Mouse (Mus musculus) right cerebral cortex, postnatal 10 days (tissue): Measurements from ENCODE around the gene Sox1.

ENCODE experiments used
- DNase-seq, 2 experiments: peaks; one replicate each; pipeline ENCODE4 v3.0.0; 2021; ENCODE audit warnings: low spot score in 2 of 2

Gene Sox1

DNA sequence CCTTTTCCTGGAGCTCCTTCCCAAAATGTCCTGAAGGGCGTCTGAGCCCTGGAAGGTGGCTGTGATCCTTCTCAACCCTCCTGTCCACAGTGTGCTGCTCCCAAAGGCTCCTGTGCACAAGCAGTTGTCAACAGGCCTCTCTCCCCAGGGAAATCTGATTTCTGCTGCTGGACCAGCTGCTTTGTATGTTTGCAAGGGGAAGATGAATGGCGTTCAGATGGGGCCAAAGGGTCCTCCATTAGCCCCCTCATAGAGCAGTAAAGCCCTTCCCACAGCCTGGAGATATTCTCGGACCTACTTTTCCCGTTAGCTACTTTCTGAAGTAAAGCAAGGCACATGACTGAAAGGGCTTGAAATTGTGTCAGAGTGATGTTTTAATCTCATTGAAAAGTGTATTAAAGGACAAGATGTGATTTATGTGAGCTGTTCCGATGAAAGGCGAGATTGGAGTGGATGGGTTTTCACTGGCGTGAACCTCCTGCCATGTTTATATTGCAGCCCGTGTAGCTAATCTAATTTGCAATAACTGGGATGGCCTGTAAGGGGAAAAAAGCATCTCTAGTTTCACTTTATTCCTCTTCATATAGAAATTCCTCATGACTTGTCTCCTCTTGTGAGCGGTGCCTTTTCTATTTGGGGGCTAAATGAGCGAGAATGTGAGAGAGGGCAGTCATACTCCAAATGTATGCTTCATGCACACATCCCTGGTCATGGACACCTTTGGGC is 6.5 kb upstream of the Sox1 start:
- peak in 1 of 2 experiments; percentile 17 for DNase-seq

DNA sequence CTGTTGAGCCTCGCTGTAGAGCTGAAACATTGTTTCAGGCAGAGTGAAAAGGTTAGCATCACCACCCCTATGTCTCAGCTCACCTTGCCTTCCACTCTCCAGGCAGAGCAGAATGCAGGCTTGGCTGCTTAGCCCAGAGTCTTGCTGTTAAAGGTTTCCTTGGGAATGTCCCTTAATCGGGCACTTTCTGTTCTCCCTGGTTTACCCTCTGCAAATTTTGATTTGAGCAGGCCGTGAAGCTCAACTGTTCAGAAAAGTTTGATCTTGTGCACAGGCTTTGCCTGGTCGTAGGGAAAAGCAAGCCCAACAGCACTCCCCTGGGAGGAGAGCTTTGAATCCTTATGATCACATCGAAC is 6.0 kb upstream of the Sox1 start:
- DNase-seq = peak in 1 of 2 experiments; percentile 16

DNA sequence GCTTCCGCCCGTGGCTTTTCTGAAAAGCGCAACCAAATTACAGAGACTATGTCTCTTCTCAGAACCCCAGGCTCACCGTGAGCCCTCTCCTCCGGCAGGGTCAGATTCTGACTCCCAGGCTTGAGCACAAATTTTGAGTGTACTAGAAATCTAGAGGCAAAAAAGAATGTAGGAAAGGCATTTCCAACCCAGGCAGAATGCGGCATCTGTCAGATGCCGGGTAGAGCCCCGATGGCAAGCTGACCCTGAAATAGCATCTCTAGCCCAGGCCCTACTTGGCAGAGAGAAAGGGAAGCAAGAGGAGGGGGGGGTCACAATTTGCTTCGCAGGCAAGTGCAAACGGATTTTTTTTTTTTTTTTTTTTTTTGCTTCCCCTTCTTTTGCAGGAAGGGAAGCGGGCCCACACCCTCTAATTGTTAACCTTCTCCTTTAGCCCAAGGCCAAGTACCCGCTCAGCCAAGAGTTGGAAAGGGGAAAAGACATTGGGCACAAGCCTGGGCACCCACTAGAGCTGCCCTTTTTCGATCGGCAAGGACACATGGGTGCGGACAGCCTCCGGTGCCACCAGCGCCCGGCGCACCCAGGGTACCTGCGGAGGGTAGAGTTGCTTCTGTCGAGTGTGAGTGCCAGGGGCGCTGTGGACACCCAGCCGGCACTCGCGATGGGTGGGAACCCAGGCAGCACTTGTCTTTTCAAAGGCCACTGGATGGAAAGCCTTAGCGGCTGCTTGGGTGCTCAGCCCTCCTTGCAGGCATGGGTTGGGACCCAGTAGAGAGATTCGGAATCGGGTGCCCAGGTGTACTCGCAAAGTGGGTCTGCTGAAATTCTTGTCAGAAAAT is 5.1 kb upstream of the Sox1 start:
- peak in 1 of 2 experiments; percentile 26 for DNase-seq

DNA sequence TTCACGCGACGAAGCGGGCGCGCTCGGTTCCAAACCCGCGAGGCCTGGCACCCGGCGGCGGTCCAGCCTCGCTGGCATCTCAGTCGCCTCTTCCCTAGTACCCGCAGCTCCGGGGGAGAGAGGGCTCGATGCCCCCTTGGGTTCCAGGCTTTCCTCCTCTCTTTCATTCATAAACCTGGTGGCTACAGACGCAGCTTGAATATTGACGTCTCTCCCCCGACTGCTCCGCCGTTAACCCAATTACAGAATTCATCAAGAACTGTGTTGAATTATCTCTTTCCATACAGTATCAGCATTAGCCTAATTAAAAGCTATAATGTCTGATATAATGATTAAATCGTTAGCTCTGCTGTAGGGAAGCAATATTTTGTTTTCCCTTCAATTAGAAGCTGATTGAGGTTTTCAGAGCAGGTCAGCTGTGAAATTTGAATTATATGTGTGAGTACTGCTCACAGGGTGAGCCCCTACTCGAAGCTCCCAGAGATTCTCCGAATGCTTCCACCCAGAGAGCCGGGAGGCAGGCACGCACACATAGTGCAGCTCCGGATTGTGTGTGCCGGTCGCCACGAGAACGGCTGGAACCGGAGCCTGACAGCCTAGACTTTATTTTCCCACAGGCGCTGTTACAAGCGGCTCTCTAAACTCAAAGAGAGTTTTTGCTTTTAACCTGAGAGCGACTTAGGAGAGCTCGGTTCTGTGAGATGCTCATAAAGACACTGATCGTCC is 4.3 kb upstream of the Sox1 start:
- peak in 1 of 2 experiments; percentile 23 for DNase-seq

DNA sequence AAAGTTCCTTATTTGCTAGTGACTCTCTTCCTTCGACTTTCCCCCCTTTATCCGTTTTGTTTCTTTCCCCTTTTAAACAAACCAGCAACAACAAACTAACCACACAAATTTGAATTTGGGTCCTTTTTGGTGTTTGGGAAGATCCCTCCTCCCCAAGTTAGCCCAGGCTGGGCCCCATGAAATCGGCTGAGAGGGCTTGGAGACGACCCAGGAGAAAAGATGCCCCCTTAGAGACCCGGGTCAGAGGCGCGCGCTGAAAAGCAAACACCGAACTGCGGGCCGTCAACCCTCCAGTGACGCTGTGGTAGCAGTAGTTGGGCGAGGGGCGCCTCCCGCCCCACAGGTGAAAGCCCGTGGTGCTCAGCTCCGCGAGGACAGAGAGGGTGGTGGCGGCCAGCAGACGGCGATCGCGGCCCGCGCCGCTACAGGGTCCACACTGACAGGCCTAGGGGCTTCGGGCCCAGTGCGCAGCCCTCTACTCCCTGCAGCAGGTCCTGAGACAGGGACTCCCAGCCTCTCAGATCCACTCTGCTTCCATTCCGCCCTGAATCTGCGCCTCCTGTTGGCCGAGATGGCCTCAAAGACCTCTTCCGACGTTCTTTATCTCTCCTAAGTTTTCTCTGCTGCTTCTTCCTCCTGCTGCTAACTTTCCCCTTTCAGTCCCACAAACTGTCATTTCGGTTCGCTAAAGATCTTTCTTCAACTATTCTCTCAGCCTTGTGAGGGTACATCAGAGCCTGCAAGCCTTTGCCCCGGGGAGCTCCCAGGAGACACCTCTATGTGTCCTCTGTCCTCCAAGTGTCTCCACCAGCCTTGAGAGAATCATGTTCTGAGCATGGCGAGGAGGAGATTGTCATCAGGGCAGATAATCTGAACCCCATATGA is 3.5 kb upstream of the Sox1 start:
- peak in 1 of 2 experiments; percentile 60 for DNase-seq

DNA sequence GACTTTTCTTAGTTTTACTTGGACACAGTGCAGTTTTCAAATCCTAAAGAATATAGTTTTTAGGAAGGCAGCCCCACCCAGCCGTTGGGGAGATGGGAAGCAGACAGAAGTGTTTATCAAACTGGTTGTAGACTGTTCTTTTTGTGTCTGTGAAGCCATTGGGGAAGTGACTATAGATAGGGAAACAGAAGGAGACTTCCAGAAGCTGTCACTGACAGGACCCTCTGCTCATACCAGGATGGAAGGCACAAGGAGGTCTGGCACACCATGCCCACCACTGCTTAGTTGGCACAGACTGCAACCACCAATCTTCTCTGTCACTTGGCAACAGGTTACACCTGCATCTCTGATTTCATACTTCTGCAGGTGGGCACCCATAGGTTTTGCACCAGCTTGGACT is 2.3 kb upstream of the Sox1 start:
- DNase-seq = peak in 1 of 2 experiments; percentile 17

DNA sequence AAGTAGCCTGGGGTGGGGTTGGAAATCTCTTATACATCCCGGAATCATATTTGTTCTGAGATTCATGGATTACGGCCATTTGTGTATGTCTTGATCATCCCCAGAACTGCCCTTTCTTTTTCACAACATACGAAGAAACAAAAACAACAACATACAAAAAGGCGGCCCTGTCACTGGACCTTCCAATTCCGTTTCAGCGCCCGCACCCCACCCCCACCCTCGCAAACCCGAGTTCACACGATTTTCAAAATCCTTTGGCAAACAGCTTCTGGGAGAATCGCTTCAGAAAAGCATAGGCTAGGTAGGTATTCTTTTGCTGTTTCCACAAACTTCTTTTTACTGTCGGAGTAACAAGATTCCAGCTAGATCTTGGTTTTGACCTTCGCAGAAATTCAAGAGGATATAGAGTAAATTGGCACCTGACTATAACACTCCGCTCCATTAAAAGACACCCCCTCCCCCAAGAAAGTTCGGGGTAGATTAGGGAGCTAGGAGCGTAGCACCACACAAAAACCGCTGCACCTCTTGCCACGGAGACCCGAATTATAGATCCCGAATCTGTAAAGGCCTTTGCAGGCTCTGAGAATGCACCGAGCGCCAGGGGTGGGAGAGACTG is 602 bp upstream of the Sox1 start:
- DNase-seq = no peak

DNA sequence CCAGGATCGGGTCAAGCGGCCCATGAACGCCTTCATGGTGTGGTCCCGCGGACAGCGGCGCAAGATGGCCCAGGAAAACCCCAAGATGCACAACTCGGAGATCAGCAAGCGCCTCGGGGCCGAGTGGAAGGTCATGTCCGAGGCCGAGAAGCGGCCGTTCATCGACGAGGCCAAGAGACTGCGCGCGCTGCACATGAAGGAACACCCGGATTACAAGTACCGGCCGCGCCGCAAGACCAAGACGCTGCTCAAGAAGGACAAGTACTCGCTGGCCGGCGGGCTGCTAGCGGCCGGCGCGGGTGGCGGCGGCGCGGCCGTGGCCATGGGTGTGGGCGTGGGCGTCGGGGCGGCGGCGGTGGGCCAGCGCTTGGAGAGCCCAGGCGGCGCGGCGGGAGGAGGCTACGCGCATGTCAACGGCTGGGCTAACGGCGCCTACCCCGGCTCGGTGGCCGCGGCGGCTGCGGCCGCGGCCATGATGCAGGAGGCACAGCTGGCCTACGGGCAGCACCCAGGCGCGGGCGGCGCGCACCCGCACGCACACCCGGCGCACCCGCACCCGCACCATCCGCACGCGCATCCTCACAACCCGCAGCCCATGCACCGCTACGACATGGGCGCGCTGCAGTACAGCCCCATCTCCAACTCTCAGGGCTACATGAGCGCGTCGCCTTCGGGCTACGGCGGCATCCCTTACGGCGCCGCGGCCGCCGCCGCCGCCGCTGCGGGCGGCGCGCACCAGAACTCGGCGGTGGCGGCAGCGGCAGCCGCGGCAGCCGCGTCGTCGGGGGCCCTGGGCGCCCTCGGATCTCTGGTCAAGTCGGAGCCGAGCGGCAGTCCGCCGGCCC is 1.6 kb downstream of the Sox1 start:
- DNase-seq = peak in 1 of 2 experiments; percentile 44

DNA sequence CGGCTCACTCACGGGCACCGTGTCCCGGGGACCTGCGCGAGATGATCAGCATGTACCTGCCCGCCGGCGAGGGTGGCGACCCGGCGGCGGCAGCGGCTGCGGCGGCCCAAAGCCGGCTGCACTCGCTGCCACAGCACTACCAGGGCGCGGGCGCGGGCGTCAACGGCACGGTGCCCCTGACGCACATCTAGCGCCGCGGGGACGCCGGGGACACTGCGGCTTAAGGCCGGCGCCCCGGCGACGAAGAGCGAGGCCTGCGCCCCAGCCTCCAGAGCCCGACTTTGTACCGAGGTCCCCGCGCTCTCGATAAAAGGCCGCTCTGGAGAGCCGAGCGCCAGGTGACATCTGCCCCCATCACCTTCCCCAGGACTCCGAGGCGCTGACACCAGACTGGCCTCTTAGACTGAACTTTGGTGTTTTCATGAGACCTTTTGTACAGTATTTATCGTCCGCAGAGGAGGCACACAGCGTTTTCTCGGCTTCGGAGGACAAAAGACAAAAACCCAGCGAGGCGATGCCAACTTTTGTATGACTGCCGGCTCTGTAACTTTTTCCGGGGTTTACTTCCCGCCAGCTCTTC is 2.3 kb downstream of the Sox1 start:
- no peak for DNase-seq

DNA sequence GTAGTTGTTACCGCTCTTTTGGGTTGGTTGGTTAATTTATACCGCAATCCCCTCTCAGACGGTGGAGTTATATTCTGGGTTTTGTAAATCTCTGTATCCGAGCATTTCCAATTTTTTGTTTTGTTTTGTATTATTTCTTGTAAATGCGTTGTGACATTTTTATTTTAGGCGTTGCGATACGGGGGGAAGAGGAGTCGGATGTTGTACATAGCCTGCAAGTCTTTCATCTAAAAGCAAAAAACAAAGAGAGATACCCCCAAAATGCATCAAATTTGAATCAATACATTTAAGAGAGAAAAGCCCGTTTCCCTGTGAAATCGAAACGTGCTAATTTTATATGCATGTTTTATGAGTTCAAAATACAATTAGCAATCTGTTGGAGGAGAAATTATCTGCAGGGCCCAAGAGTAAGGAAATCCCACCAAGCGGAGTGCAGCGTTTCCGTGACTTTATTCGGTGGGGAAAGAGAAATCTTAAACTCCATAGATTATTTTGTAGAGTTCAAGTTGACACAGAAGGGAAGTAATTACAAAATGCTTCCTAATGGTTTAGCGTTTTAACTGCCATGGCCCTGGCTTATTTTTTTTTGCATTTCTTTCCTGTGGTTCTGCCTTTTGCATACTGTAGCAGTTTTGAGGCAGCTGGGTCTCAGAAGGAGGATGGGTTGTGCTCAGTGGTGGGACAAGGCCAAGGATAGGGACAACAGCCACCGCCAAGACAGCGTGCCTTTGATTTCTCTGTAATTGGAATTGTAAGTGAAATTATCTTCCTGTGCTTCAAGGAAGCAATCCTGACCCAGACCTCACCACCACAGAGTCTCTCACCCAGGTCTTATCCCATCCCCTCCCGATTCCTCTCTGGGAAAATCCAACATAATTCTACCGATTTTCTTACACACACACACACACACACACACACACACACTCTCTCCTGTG is 3.2 kb downstream of the Sox1 start:
- no peak for DNase-seq

DNA sequence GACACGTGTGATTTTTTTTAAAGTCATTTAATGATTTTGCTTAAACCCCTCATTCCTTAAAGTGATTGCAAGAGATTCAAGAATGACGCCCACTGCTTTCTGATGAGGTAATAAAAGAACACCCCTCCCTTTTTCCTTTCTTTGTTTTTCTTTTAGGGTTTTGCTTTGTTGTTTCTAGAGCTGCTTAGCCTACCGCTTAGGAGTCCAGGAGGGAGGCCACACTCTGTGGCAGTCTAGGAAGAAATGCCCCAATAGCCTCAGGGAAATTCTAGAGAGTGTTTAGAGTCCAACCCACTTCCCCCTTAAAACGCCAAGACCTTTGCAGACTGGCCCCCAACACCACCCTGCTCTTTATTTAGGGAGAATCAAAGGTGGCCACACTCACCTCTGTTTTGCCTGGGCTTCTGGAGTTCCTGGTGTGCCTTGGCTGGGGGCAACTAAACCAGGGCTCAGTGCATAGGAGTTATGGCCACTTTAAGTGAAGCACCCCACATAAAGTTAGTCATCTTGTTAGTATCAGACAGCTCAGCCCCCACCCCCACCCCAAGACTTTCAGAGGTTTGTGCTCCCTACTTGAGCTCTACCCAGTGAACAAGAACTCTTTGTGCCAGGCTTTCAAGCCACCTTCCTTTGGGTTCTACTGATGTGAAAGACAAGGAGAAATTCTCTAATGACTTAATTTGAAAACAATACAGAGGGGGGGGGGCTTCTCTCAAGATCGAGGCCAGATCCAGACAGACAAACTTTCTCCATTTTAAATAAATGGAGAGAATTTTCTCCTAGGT is 4.5 kb downstream of the Sox1 start:
- DNase-seq = no peak

DNA sequence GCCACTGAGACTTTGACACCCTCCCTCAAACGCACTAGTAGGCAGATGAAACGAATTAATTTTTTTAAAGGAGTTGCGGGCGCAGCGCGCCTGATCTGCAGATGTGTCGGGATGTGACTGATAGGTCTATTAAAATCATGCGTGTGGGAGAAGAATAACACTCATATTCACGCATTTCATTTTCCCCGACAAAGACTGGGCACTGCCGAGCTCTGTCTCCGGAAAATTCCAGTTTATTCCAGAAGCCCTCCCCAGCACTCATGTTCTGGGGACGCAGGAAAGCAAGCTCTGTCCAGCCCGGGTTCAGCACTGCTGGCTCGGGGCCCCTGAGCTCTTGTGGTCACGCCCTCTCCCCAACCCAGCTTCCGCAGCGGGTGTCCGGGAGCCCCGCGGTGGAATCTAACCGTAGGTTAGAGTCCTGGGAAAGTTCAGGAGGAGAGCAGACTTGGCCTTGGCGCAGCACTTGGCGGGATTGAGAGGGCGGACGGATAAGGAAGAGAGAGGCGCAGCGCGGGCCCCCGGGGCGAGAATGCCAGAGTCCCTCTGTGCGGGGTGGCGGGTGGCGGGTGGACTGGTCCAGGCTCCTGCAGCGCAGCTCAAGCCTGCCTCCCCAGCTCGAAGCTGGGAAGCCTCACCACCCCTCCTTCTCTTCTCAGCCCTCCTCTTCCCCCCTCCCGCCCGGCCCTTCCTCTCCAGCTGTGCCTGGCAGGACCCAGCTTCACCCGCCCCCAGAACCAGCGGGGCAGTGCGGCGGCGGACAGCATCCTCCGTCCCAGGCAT is 5.7 kb downstream of the Sox1 start:
- peak; percentile 70 to 79 for DNase-seq

DNA sequence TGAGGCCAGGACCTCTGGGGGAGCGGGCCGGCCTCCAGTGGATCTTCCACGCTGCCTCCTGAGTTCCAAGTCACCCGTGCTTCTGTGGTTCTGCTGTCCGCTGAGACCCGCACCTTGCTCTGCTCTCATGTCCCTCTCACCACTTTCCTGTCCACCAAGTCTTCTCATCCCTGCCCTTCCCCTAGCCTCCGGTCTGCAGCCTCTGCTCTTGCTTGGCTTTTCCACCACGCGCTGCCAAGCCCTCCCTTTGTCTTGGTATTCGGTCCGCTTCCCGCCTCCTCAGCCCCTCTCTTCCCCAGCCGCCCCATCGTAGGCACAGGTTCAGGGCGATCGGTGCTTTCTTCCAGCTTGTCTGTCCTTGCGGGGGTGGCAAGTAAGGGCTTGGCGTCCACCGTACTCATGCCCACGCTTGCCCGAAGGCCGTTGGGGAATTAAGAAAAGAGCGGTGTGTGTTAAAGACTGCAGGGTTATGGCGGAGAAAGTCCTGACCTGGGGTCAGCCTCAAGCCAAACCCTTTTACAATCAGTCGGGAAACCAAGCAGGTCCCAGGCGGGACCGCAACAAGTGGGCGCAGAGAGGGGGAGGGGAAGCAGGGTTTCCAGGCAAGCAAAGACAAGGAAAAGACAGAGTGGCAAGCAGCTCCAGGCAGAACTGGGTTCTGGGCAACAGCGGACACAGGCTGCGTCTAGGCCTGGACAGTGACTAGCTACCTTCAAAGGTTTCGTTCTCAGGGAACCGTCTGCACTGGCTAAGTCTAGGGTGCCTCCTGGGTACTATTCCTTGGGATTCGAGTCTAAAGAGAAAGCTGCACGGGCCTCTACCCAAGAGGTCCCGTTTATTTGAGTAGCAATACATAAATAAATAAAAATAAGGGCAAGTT is 6.5 kb downstream of the Sox1 start:
- peak in 1 of 2 experiments; percentile 53 for DNase-seq

DNA sequence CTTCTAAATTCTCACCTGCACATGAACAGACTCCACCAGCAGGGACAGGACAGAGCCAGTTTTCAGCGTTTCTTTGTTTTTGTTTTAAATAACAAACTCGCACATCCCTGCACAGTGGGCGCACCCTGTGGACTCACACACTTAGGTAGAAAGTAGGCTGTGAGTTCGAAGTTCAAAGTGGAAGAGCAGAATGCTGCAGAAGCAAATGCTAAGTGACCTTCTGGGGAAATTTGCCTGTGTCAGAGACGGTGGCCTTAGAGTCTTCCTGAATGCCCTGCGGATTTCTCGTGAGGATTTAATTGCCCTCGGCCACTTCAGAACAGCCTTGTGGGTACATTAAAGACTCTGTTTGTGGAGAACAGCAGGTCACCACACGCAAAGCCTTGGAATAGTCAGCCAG is 7.6 kb downstream of the Sox1 start:
- DNase-seq = no peak

DNA sequence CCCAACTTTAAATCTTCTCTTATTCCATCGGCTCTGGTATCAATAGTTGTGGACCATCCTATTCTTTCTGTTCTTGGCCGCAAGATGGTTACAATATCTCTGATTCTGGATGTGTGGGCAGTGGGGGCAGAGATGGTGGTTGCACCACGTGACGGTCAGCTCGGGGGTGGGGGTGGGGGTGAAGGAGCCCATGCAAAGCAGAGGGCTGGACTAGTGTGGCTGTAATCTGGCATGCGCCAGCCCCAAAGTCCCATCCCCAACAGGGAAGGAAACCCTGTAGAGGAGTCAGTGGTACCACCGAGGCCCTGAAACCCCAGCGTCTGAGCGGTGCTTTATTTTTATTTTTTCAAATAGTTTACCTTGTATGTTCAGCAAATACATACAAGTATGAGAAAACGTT is 12.9 kb downstream of the Sox1 start:
- DNase-seq = no peak

DNA sequence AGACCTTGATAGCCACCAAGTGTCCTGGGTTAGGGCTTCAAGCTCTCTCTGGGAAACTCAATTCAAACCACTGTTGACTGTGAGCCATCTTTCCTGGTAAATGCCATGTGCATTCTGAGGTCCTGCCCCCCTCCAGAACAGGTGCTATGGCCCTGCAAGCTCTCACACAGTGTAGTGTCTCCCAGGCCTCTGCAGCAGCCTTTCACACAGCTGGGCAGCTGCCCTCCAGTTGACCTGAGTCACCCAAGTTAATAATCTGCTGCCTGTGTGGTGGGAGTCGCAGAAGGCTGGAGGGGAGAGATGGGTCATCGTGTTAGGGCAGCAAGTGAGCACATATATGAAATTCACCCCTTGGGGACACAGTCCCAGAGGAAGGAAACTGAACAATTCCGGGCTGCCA is 14.9 kb downstream of the Sox1 start:
- no peak for DNase-seq
